ENCODE assay signal across 27 mouse cellular contexts in the genomic region with DNA sequence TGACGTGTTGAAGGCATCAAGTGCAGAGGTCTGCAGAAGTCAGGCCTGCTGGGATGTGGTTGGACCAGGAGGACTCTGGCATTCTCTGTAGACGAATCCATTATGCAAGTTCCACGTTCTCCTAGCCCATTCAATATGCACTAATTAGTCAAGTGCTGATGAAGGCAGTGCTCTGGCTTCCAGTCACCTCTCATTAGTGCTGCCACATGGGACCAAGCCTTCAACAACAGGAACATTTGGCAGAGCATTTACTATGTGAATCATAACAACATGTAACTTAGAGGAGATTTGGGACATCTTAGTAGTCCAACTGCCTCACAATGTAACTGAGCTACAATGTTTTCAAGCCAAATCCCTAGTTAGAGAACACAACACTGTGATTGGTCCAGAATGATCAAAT.
DNase-seq lines count a peak whose midpoint lies in the region; ATAC-seq lines count a peak whose summit lies in the region.
"Had no signal": no experiment of that assay in that cellular context is flagged by ENCODE, and none has a peak within 500 bp of the region (broad histone marks: within the 10 kb centered on the region; RNA-seq: fewer than 3 reads in every experiment).

No protein-coding gene starts in this region.

- no peak overlapping the region for H3K9ac ChIP-seq in forebrain, embryonic 13.5 days
- H3K9ac ChIP-seq in intestine, embryonic 15.5 days: no peak overlapping the region
- H3K9ac ChIP-seq: kidney, embryonic 15.5 days; liver, embryonic 12.5 days; liver, postnatal 0 days; midbrain, embryonic 15.5 days; neural tube, embryonic 15.5 days had no signal

- no peaks in the 10 kb centered on the region for H3K27me3 ChIP-seq in forebrain, embryonic 13.5 days
- no peaks in the 10 kb centered on the region for H3K27me3 ChIP-seq in intestine, embryonic 15.5 days (replicated peaks)
- H3K27me3 ChIP-seq: kidney, embryonic 15.5 days; liver, embryonic 12.5 days; midbrain, embryonic 15.5 days; neural tube, embryonic 15.5 days had no signal

- WGBS in forebrain, embryonic 13.5 days: 31% methylated on average over 3 of the region's 3 CpGs
- WGBS in intestine, embryonic 15.5 days: 76% methylated on average over 3 of the region's 3 CpGs

- no peaks in the 10 kb centered on the region for H3K36me3 ChIP-seq in forebrain, embryonic 13.5 days (ENCODE audit: poor library complexity, severe bottlenecking)
- H3K36me3 ChIP-seq in intestine, embryonic 15.5 days: no peaks in the 10 kb centered on the region
- H3K36me3 ChIP-seq: kidney, embryonic 15.5 days; liver, embryonic 12.5 days; midbrain, embryonic 15.5 days; neural tube, embryonic 15.5 days had no signal

- peak; percentile 36 for DNase-seq in heart, adult 11 months
- no peak for DNase-seq in heart, postnatal 4 days
- peak; percentile 93 for DNase-seq in Muller cell, postnatal 12 days (ENCODE audit: inconsistent ontology term)
- peak; percentile 31 for DNase-seq in induced T-regulatory cell, adult 2 months (ENCODE audit: low read depth)
- no peak for DNase-seq in cerebellum, adult 9-11 months
- no peak for DNase-seq in yolk sac, embryonic 10.5 days (ENCODE audit: low spot score)
- DNase-seq: adrenal gland, postnatal 36 days; cerebellum, postnatal 10 days; gastrocnemius, postnatal 10 days; heart, postnatal 14 days; kidney, adult 11 months; kidney, postnatal 25 days; left cerebral cortex, postnatal 4 days; liver, postnatal 0 days; lung, postnatal 4 days; right cerebral cortex, adult 18-20 months; right cerebral cortex, postnatal 4 days; thymus, adult 2 months; thymus, postnatal 36 days had no signal

- no peak overlapping the region for H3K4me3 ChIP-seq in forebrain, embryonic 13.5 days
- no peak overlapping the region for H3K4me3 ChIP-seq in intestine, embryonic 15.5 days (replicated peaks)
- H3K4me3 ChIP-seq: kidney, embryonic 15.5 days; layer of hippocampus, adult 2 months; liver, embryonic 12.5 days; midbrain, embryonic 15.5 days; neural tube, embryonic 15.5 days had no signal

- no peak overlapping the region for H3K27ac ChIP-seq in forebrain, embryonic 13.5 days
- no peak overlapping the region for H3K27ac ChIP-seq in intestine, embryonic 15.5 days
- H3K27ac ChIP-seq: kidney, embryonic 15.5 days; layer of hippocampus, adult 2 months; liver, embryonic 12.5 days; midbrain, embryonic 15.5 days; neural tube, embryonic 15.5 days had no signal

- no peaks in the 10 kb centered on the region for H3K9me3 ChIP-seq in forebrain, embryonic 13.5 days (replicated peaks)
- H3K9me3 ChIP-seq in intestine, embryonic 15.5 days: no peaks in the 10 kb centered on the region
- H3K9me3 ChIP-seq: kidney, embryonic 15.5 days; liver, embryonic 12.5 days; midbrain, embryonic 15.5 days; neural tube, embryonic 15.5 days had no signal

- no peak overlapping the region for H3K4me2 ChIP-seq in forebrain, embryonic 13.5 days
- H3K4me2 ChIP-seq in intestine, embryonic 15.5 days (replicated peaks): no peak overlapping the region
- H3K4me2 ChIP-seq: kidney, embryonic 15.5 days; liver, embryonic 12.5 days; midbrain, embryonic 15.5 days; neural tube, embryonic 15.5 days had no signal

- ATAC-seq in forebrain, embryonic 13.5 days: peak; percentile 88
- no peak for ATAC-seq in intestine, embryonic 15.5 days
- ATAC-seq: liver, embryonic 12.5 days; liver, postnatal 0 days; lung, postnatal 0 days; midbrain, embryonic 15.5 days had no signal

- 0 out of 2 replicates have a peak, but pooled peaks cover 5% of the 10 kb centered on the region for H3K4me1 ChIP-seq in forebrain, embryonic 13.5 days
- H3K4me1 ChIP-seq in intestine, embryonic 15.5 days (replicated peaks): no peaks in the 10 kb centered on the region
- H3K4me1 ChIP-seq: kidney, embryonic 15.5 days; liver, embryonic 12.5 days; midbrain, embryonic 15.5 days; neural tube, embryonic 15.5 days had no signal

Comparison
In these comparisons a context has a peak if more than half of its experiments do, and no peak if none do; other contexts are left out.
1. DNase-seq: peak in heart, adult 11 months (single experiment), Muller cell, postnatal 12 days (single experiment) and induced T-regulatory cell, adult 2 months (single experiment); none in heart, postnatal 4 days (single experiment), cerebellum, adult 9-11 months (single experiment) and yolk sac, embryonic 10.5 days (single experiment).